Mouse (Mus musculus): ENCODE results near the gene Plcg1. TPM values are rescaled to one million over a fixed set of nuclear protein-coding genes. Genes with fewer than 3 reads are reported as not detected.

The Plcg1 gene
- polyA plus RNA-seq, 1 experiment from 2014 or later = 83.7 TPM

GRCm38 (mm10) chr2:160786333-160786732 is 55.2 kb downstream of the Plcg1 start:
- no peaks in the 10 kb centered on the region for H3K4me1 ChIP-seq (ENCODE audit: control insufficient read depth, insufficient read depth, low read length)
- no peak overlapping the region for H3K4me2 ChIP-seq (ENCODE audit: low read depth, severe bottlenecking)
- H3K9me3 ChIP-seq (ENCODE audit: control insufficient read depth, low read length) = no peaks in the 10 kb centered on the region
- H3K36me3 ChIP-seq (ENCODE audit: control insufficient read depth, insufficient read depth, low read length) = no peaks in the 10 kb centered on the region
- H3K4me3 ChIP-seq (ENCODE audit: low read depth, low read length) = no peak overlapping the region
- H3K9ac ChIP-seq (ENCODE audit: low read length) = no peak overlapping the region
- 78% methylated on average over 1 of the region's 1 CpGs for WGBS
- ATAC-seq (ENCODE audit: insufficient number of reproducible peaks, low FRiP score, low TSS enrichment, low read depth) = no peak
- no peak overlapping the region for H3K27ac ChIP-seq (replicated peaks; ENCODE audit: low read depth, low read length)
- no peak for DNase-seq (ENCODE audit: low spot score)
- no peaks in the 10 kb centered on the region for H3K27me3 ChIP-seq (ENCODE audit: control insufficient read depth, insufficient read depth, low read length)

- H3K27ac ChIP-seq (replicated peaks; ENCODE audit: low read depth, low read length) = no peak overlapping the region
- no peaks in the 10 kb centered on the region for H3K4me1 ChIP-seq (ENCODE audit: control insufficient read depth, insufficient read depth, low read length)
- no peak overlapping the region for H3K9ac ChIP-seq (ENCODE audit: low read length)
- H3K27me3 ChIP-seq (ENCODE audit: control insufficient read depth, insufficient read depth, low read length) = no peaks in the 10 kb centered on the region
- no peaks in the 10 kb centered on the region for H3K36me3 ChIP-seq (ENCODE audit: control insufficient read depth, insufficient read depth, low read length)
- H3K4me2 ChIP-seq (ENCODE audit: low read depth, severe bottlenecking) = no peak overlapping the region
- H3K4me3 ChIP-seq (ENCODE audit: low read depth, low read length) = no peak overlapping the region
- ATAC-seq (ENCODE audit: insufficient number of reproducible peaks, low FRiP score, low TSS enrichment, low read depth) = no peak
- no peaks in the 10 kb centered on the region for H3K9me3 ChIP-seq (ENCODE audit: control insufficient read depth, low read length)
- WGBS = 94% methylated on average over 1 of the region's 1 CpGs
- no peak for DNase-seq (ENCODE audit: low spot score)
Observed at GRCm38 (mm10) chr2:160789046-160789445, 57.9 kb downstream of the Plcg1 start.

- Histone ChIP-seq H3K4me3 (ENCODE audit: low read depth, low read length) (no peak overlapping the region), H3K36me3 (ENCODE audit: control insufficient read depth, insufficient read depth, low read length) (no peaks in the 10 kb centered on the region), H3K27ac (replicated peaks; ENCODE audit: low read depth, low read length) (no peak overlapping the region), H3K9ac (ENCODE audit: low read length) (no peak overlapping the region), H3K9me3 (ENCODE audit: control insufficient read depth, low read length) (no peaks in the 10 kb centered on the region), H3K4me2 (ENCODE audit: low read depth, severe bottlenecking) (no peak overlapping the region), H3K27me3 (ENCODE audit: control insufficient read depth, insufficient read depth, low read length) (no peaks in the 10 kb centered on the region), H3K4me1 (ENCODE audit: control insufficient read depth, insufficient read depth, low read length) (no peaks in the 10 kb centered on the region)
- ATAC-seq (ENCODE audit: insufficient number of reproducible peaks, low FRiP score, low TSS enrichment, low read depth) (no peak), DNase-seq (ENCODE audit: low spot score) (no peak)
Observed at GRCm38 (mm10) chr2:160789741-160790140, 58.6 kb downstream of the Plcg1 start.

GRCm38 (mm10) chr2:160793117-160793516 is 62.0 kb downstream of the Plcg1 start:
- Histone ChIP-seq H3K9me3 (ENCODE audit: control insufficient read depth, low read length) (no peaks in the 10 kb centered on the region), H3K9ac (ENCODE audit: low read length) (no peak overlapping the region), H3K36me3 (ENCODE audit: control insufficient read depth, insufficient read depth, low read length) (no peaks in the 10 kb centered on the region), H3K4me1 (ENCODE audit: control insufficient read depth, insufficient read depth, low read length) (no peaks in the 10 kb centered on the region), H3K4me2 (ENCODE audit: low read depth, severe bottlenecking) (no peak overlapping the region), H3K4me3 (ENCODE audit: low read depth, low read length) (no peak overlapping the region), H3K27me3 (ENCODE audit: control insufficient read depth, insufficient read depth, low read length) (no peaks in the 10 kb centered on the region), H3K27ac (replicated peaks; ENCODE audit: low read depth, low read length) (no peak overlapping the region)
- WGBS = 70% methylated on average over 2 of the region's 2 CpGs
- ATAC-seq (ENCODE audit: insufficient number of reproducible peaks, low FRiP score, low TSS enrichment, low read depth) = no peak
- no peak for DNase-seq (ENCODE audit: low spot score)

GRCm38 (mm10) chr2:160796973-160797372 is 65.9 kb downstream of the Plcg1 start:
- no peak overlapping the region for H3K27ac ChIP-seq (replicated peaks; ENCODE audit: low read depth, low read length)
- no peak overlapping the region for H3K9ac ChIP-seq (ENCODE audit: low read length)
- H3K27me3 ChIP-seq (ENCODE audit: control insufficient read depth, insufficient read depth, low read length) = no peaks in the 10 kb centered on the region
- no peak overlapping the region for H3K4me2 ChIP-seq (ENCODE audit: low read depth, severe bottlenecking)
- ATAC-seq (ENCODE audit: insufficient number of reproducible peaks, low FRiP score, low TSS enrichment, low read depth) (no peak), DNase-seq (ENCODE audit: low spot score) (no peak)
- no peak overlapping the region for H3K4me3 ChIP-seq (ENCODE audit: low read depth, low read length)
- 89% methylated on average over 2 of the region's 2 CpGs for WGBS
- no peaks in the 10 kb centered on the region for H3K4me1 ChIP-seq (ENCODE audit: control insufficient read depth, insufficient read depth, low read length)
- no peaks in the 10 kb centered on the region for H3K36me3 ChIP-seq (ENCODE audit: control insufficient read depth, insufficient read depth, low read length)
- no peaks in the 10 kb centered on the region for H3K9me3 ChIP-seq (ENCODE audit: control insufficient read depth, low read length)

- Histone ChIP-seq H3K4me2 (ENCODE audit: low read depth, severe bottlenecking) (no peak overlapping the region), H3K4me3 (ENCODE audit: low read depth, low read length) (no peak overlapping the region), H3K36me3 (ENCODE audit: control insufficient read depth, insufficient read depth, low read length) (no peaks in the 10 kb centered on the region), H3K27me3 (ENCODE audit: control insufficient read depth, insufficient read depth, low read length) (no peaks in the 10 kb centered on the region), H3K27ac (replicated peaks; ENCODE audit: low read depth, low read length) (no peak overlapping the region), H3K9me3 (ENCODE audit: control insufficient read depth, low read length) (no peaks in the 10 kb centered on the region), H3K9ac (ENCODE audit: low read length) (no peak overlapping the region), H3K4me1 (ENCODE audit: control insufficient read depth, insufficient read depth, low read length) (no peaks in the 10 kb centered on the region)
- DNase-seq (ENCODE audit: low spot score) (no peak), ATAC-seq (ENCODE audit: insufficient number of reproducible peaks, low FRiP score, low TSS enrichment, low read depth) (no peak)
- 78% methylated on average over 1 of the region's 1 CpGs for WGBS
Observed at GRCm38 (mm10) chr2:160798206-160798605, 67.1 kb downstream of the Plcg1 start.

GRCm38 (mm10) chr2:160800967-160801366 is 69.9 kb downstream of the Plcg1 start:
- WGBS = 90% methylated on average over 1 of the region's 1 CpGs
- no peak overlapping the region for H3K27ac ChIP-seq (replicated peaks; ENCODE audit: low read depth, low read length)
- DNase-seq (ENCODE audit: low spot score) (no peak), ATAC-seq (ENCODE audit: insufficient number of reproducible peaks, low FRiP score, low TSS enrichment, low read depth) (no peak)
- H3K4me1 ChIP-seq (ENCODE audit: control insufficient read depth, insufficient read depth, low read length) = no peaks in the 10 kb centered on the region
- no peak overlapping the region for H3K9ac ChIP-seq (ENCODE audit: low read length)
- no peak overlapping the region for H3K4me2 ChIP-seq (ENCODE audit: low read depth, severe bottlenecking)
- no peaks in the 10 kb centered on the region for H3K36me3 ChIP-seq (ENCODE audit: control insufficient read depth, insufficient read depth, low read length)
- H3K4me3 ChIP-seq (ENCODE audit: low read depth, low read length) = no peak overlapping the region
- no peaks in the 10 kb centered on the region for H3K27me3 ChIP-seq (ENCODE audit: control insufficient read depth, insufficient read depth, low read length)
- no peaks in the 10 kb centered on the region for H3K9me3 ChIP-seq (ENCODE audit: control insufficient read depth, low read length)

GRCm38 (mm10) chr2:160802326-160802725 is 71.2 kb downstream of the Plcg1 start:
- Histone ChIP-seq H3K36me3 (ENCODE audit: control insufficient read depth, insufficient read depth, low read length) (no peaks in the 10 kb centered on the region), H3K4me3 (ENCODE audit: low read depth, low read length) (no peak overlapping the region), H3K27ac (replicated peaks; ENCODE audit: low read depth, low read length) (no peak overlapping the region), H3K9ac (ENCODE audit: low read length) (no peak overlapping the region), H3K27me3 (ENCODE audit: control insufficient read depth, insufficient read depth, low read length) (no peaks in the 10 kb centered on the region), H3K4me1 (ENCODE audit: control insufficient read depth, insufficient read depth, low read length) (no peaks in the 10 kb centered on the region), H3K9me3 (ENCODE audit: control insufficient read depth, low read length) (no peaks in the 10 kb centered on the region), H3K4me2 (ENCODE audit: low read depth, severe bottlenecking) (no peak overlapping the region)
- WGBS = 61% methylated on average over 3 of the region's 3 CpGs
- DNase-seq (ENCODE audit: low spot score) (no peak), ATAC-seq (ENCODE audit: insufficient number of reproducible peaks, low FRiP score, low TSS enrichment, low read depth) (no peak)

- ATAC-seq (ENCODE audit: insufficient number of reproducible peaks, low FRiP score, low TSS enrichment, low read depth) (no peak), DNase-seq (ENCODE audit: low spot score) (no peak)
- no peak overlapping the region for H3K27ac ChIP-seq (replicated peaks; ENCODE audit: low read depth, low read length)
- no peaks in the 10 kb centered on the region for H3K36me3 ChIP-seq (ENCODE audit: control insufficient read depth, insufficient read depth, low read length)
- WGBS = 31% methylated on average over 4 of the region's 4 CpGs
- no peak overlapping the region for H3K4me2 ChIP-seq (ENCODE audit: low read depth, severe bottlenecking)
- peaks cover 3% of the 10 kb centered on the region; the same call in 1 of the 2 replicates for H3K4me1 ChIP-seq (ENCODE audit: control insufficient read depth, insufficient read depth, low read length)
- no peak overlapping the region for H3K4me3 ChIP-seq (ENCODE audit: low read depth, low read length)
- H3K9me3 ChIP-seq (ENCODE audit: control insufficient read depth, low read length) = no peaks in the 10 kb centered on the region
- no peaks in the 10 kb centered on the region for H3K27me3 ChIP-seq (ENCODE audit: control insufficient read depth, insufficient read depth, low read length)
- H3K9ac ChIP-seq (ENCODE audit: low read length) = no peak overlapping the region
Observed at GRCm38 (mm10) chr2:160804794-160805527, 73.9 kb downstream of the Plcg1 start.
